Mouse (Mus musculus): Measurements from ENCODE around the gene Adamts5. TPM values are rescaled to one million over a fixed set of nuclear protein-coding genes. Genes with fewer than 3 reads are reported as not detected.

Gene Adamts5
- total and polyA plus RNA-seq, 3 experiments, result 0.88 to 4.0 (median 2.0) TPM

- ATAC-seq (ENCODE audit: extremely low read depth, insufficient number of reproducible peaks, low FRiP score, poor library complexity, severe bottlenecking), result 0 out of 2 replicates have a peak, but pooled peaks have one; percentile 15
- no peak overlapping the region for H3K4me3 ChIP-seq (ENCODE audit: low read depth, low read length)
Observed at GRCm38 (mm10) chr16:85807626-85808025, 94.0 kb downstream of the Adamts5 start.

GRCm38 (mm10) chr16:85807072-85807471, 94.6 kb downstream of the Adamts5 start:
- TF ChIP-seq POLR2AphosphoS5 (IDR thresholded peaks at IDR 0.05; ENCODE audit: insufficient replicate concordance, low read depth, low read length), result no peak
- no peak for TF ChIP-seq TAL1 (conservative IDR thresholded peaks at IDR 0.05; ENCODE audit: low read depth, low read length)
- no peak for TF ChIP-seq CTCF (IDR thresholded peaks at IDR 0.05; ENCODE audit: low read depth, low read length)
- no peak for TF ChIP-seq GATA1 (IDR thresholded peaks at IDR 0.05; ENCODE audit: borderline replicate concordance, low read length)
- no peak for TF ChIP-seq GATA2 (IDR thresholded peaks at IDR 0.05; ENCODE audit: borderline replicate concordance, low read depth, low read length)
- H3K4me3 ChIP-seq (ENCODE audit: low read depth, low read length), result no peak overlapping the region
- ATAC-seq (ENCODE audit: extremely low read depth, insufficient number of reproducible peaks, low FRiP score, poor library complexity, severe bottlenecking) (no peak), DNase-seq (ENCODE audit: low spot score) (no peak)
- peaks cover 14% of the 10 kb centered on the region; the same call in 1 of the 2 replicates for H3K27me3 ChIP-seq (ENCODE audit: insufficient read depth, low read length)
- peaks cover 10% of the 10 kb centered on the region for H3K9me3 ChIP-seq (replicated peaks)
- no peaks in the 10 kb centered on the region for H3K36me3 ChIP-seq (replicated peaks)
- no peaks in the 10 kb centered on the region for H3K4me1 ChIP-seq (ENCODE audit: insufficient read depth, low read depth, low read length)

More at GRCm38 (mm10) chr16:85807626-85808025, 94.0 kb downstream of the Adamts5 start:
- Histone ChIP-seq H3K4me1 (ENCODE audit: insufficient read depth, low read depth, low read length) (no peaks in the 10 kb centered on the region), H3K9me3 (replicated peaks) (peaks cover 5% of the 10 kb centered on the region), H3K27me3 (ENCODE audit: insufficient read depth, low read length) (peaks cover 9% of the 10 kb centered on the region; the same call in 1 of the 2 replicates), H3K36me3 (replicated peaks) (no peaks in the 10 kb centered on the region)
- no peak for DNase-seq (ENCODE audit: low spot score)
- TF ChIP-seq GATA1 (IDR thresholded peaks at IDR 0.05; ENCODE audit: borderline replicate concordance, low read length), result no peak
- no peak for TF ChIP-seq GATA2 (IDR thresholded peaks at IDR 0.05; ENCODE audit: borderline replicate concordance, low read depth, low read length)
- no peak for TF ChIP-seq POLR2AphosphoS5 (IDR thresholded peaks at IDR 0.05; ENCODE audit: insufficient replicate concordance, low read depth, low read length)
- no peak for TF ChIP-seq TAL1 (conservative IDR thresholded peaks at IDR 0.05; ENCODE audit: low read depth, low read length)
- TF ChIP-seq CTCF (IDR thresholded peaks at IDR 0.05; ENCODE audit: low read depth, low read length), result no peak

Other genes with a start within 250 kb of the Adamts5 start
- not detected in 2 replicates for gene Adamts1, start 98.7 kb downstream of the Adamts5 start, total RNA-seq (2014; fragmentation: Nextera tagmentation)
- 0.06 and 0.11 TPM in 2 replicates for gene Adamts1, start 98.7 kb downstream of the Adamts5 start, total RNA-seq (2017)
- not detected in 2 replicates for gene Adamts1, start 98.7 kb downstream of the Adamts5 start, polyA plus RNA-seq (2012)

All from G1E (cell line).